ENCODE assay signal across 19 mouse cellular contexts in the genomic region with DNA sequence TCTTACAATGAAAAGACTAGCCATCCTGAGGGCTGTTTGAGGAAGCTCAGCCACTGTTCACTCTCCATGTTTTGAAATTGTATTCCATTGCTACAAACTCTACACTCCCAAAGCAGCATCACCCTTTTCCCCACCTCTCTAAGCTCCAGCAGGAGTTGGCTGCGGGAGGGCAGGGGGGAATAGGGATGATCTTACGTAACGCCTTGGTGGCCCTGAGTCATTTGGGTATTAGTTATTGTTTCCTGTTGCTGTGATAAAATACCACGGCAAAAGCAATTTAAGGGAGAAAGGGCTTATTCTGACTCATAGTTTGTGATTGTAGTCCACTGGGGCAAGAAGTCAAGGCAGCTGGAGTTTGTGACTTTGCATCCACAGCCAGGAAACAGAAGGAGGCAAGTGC.
DNase-seq lines count a peak whose midpoint lies in the region; ATAC-seq and TF ChIP-seq lines count a peak whose summit lies in the region.
"Had no signal": no experiment of that assay in that cellular context is flagged by ENCODE, and none has a peak within 500 bp of the region (broad histone marks: within the 10 kb centered on the region; RNA-seq: fewer than 3 reads in every experiment).

No protein-coding gene starts in this region.

- intact Hi-C loops in left cerebral cortex, postnatal 10 days (cut with DNase I) = loop anchor here (10.0 kb wide), 1 partner anchor 261 kb away; no protein-coding TSS in a partner anchor

- WGBS in heart, embryonic 12.5 days = 70% methylated on average over 4 of the region's 4 CpGs

- ATAC-seq in heart, embryonic 12.5 days (ENCODE audit: insufficient number of reproducible peaks, low FRiP score) = no peak
- ATAC-seq: activated CD4-positive, CD25-positive, alpha-beta regulatory T cell, adult 4 months; forebrain, embryonic 13.5 days; forebrain, embryonic 15.5 days; forebrain, postnatal 0 days had no signal

- H3K9me3 ChIP-seq in heart, embryonic 12.5 days (replicated peaks) = 0 out of 2 replicates have a peak, but pooled peaks cover 5% of the 10 kb centered on the region
- H3K9me3 ChIP-seq: embryonic facial prominence, embryonic 10.5 days; embryonic facial prominence, embryonic 12.5 days; forebrain, embryonic 13.5 days; forebrain, embryonic 15.5 days had no signal

- H3K4me3 ChIP-seq in heart, embryonic 12.5 days = no peak overlapping the region
- H3K4me3 ChIP-seq in C2C12 (ENCODE audit: insufficient read depth, poor library complexity, severe bottlenecking) = no peak overlapping the region
- H3K4me3 ChIP-seq: embryonic facial prominence, embryonic 10.5 days; embryonic facial prominence, embryonic 12.5 days; forebrain, embryonic 13.5 days; forebrain, embryonic 15.5 days had no signal

- TF ChIP-seq CTCF in C2C12 (IDR thresholded peaks at IDR 0.05; ENCODE audit: control insufficient read depth, insufficient read depth, insufficient read length) = no peak

- no peak overlapping the region for H3K4me2 ChIP-seq in heart, embryonic 12.5 days
- H3K4me2 ChIP-seq: embryonic facial prominence, embryonic 12.5 days; forebrain, embryonic 13.5 days; forebrain, embryonic 15.5 days had no signal

- no peaks in the 10 kb centered on the region for H3K4me1 ChIP-seq in heart, embryonic 12.5 days (replicated peaks)
- H3K4me1 ChIP-seq: embryonic facial prominence, embryonic 12.5 days had no signal

- peak; percentile 74 for DNase-seq in heart, adult 11 months
- peak; percentile 10 for DNase-seq in 416B (ENCODE audit: low read depth)
- no peak for DNase-seq in left cerebral cortex, postnatal 10 days (ENCODE audit: extremely low spot score in 1 of 2, low spot score in 2 of 2)
- DNase-seq in layer of hippocampus, postnatal 10 days (ENCODE audit: low spot score in 2 of 2) = no peak
- DNase-seq: adrenal gland, postnatal 10 days; B cell, adult 2 months; cerebellum, adult 11-12 months; cerebellum, adult 2 months; cerebellum, adult 9-10 months; cerebellum, postnatal 10 days; cerebellum, postnatal 25 days; forebrain, postnatal 0 days had no signal

- H3K27me3 ChIP-seq in heart, embryonic 12.5 days (replicated peaks) = no peaks in the 10 kb centered on the region
- H3K27me3 ChIP-seq in C2C12 (ENCODE audit: control insufficient read depth, insufficient read depth, insufficient read length) = no peaks in the 10 kb centered on the region
- H3K27me3 ChIP-seq: embryonic facial prominence, embryonic 12.5 days; forebrain, embryonic 13.5 days; forebrain, embryonic 15.5 days had no signal

- H3K9ac ChIP-seq in heart, embryonic 12.5 days = no peak overlapping the region
- H3K9ac ChIP-seq: embryonic facial prominence, embryonic 12.5 days; forebrain, embryonic 13.5 days; forebrain, embryonic 15.5 days; forebrain, postnatal 0 days had no signal

- no peaks in the 10 kb centered on the region for H3K36me3 ChIP-seq in heart, embryonic 12.5 days
- no peaks in the 10 kb centered on the region for H3K36me3 ChIP-seq in C2C12 (ENCODE audit: control insufficient read depth, insufficient read depth)
- H3K36me3 ChIP-seq: embryonic facial prominence, embryonic 10.5 days; embryonic facial prominence, embryonic 12.5 days; forebrain, embryonic 15.5 days had no signal

- no peaks in the 10 kb centered on the region for H3K79me2 ChIP-seq in C2C12 (ENCODE audit: control insufficient read depth, insufficient read depth)

- H3K79me3 ChIP-seq in C2C12 (ENCODE audit: low read depth) = no peaks in the 10 kb centered on the region

- no peak overlapping the region for H3K27ac ChIP-seq in heart, embryonic 12.5 days (ENCODE audit: poor library complexity, severe bottlenecking)
- H3K27ac ChIP-seq: embryonic facial prominence, embryonic 10.5 days; embryonic facial prominence, embryonic 12.5 days; forebrain, embryonic 13.5 days; forebrain, embryonic 15.5 days had no signal

- no peak overlapping the region for H3ac ChIP-seq in C2C12 (ENCODE audit: control insufficient read depth, insufficient read length, low read depth)

TF ChIP-seq in C2C12, 6 proteins besides CTCF, POLR2A, EP300 and RAD21:
- TF ChIP-seq MYOG (IDR thresholded peaks at IDR 0.05; ENCODE audit: control insufficient read depth, extremely low read depth, insufficient read length) (no peak), CEBPB (IDR thresholded peaks at IDR 0.05; ENCODE audit: low read depth) (peak; percentile 52)

Comparison
In these comparisons a context has a peak if more than half of its experiments do, and no peak if none do; other contexts are left out.
1. DNase-seq: peak in heart, adult 11 months (single experiment) and 416B (single experiment); none in left cerebral cortex, postnatal 10 days (0 of 2) and layer of hippocampus, postnatal 10 days (0 of 2).